Mouse (Mus musculus) MEL (cell line): ENCODE measurements at regions not wholly inside any gene's neighbourhood (a gene's known extent, or its start where the extent isn't known, plus 50 kb on each side); places are given as distances from the start of the nearest gene placed in this dataset.

ENCODE experiments used
- DNase-seq: peaks from one replicate; pipeline ENCODE4 v3.0.0; 2011; ENCODE audit warnings: low read depth, low spot score
- H3K27ac ChIP-seq: 2 replicates; pipeline ENCODE4 v1.5.1; 2012; ENCODE audit warnings: low read depth, mild to moderate bottlenecking, control low read depth, low read length, moderate library complexity; ENCODE audit not compliant: control insufficient read depth
- H3K27me3 ChIP-seq, 2 experiments: fragments of 150-350 bp in 1 of 2; sonication (generic) in 1 of 2; 2 replicates each; pipeline ENCODE4 v1.6.1; 2012; ENCODE audit warnings: low read length in 2 of 2, mild to moderate bottlenecking in 2 of 2, improper control_type of control experiment in 1 of 2, moderate library complexity in 1 of 2; ENCODE audit not compliant: insufficient read depth in 2 of 2, control insufficient read depth in 1 of 2
- H3K36me3 ChIP-seq, 2 experiments: 2 replicates each; pipeline ENCODE4 v1.6.1; 2012 to 2014; ENCODE audit warnings: low read length in 2 of 2, improper control_type of control experiment in 1 of 2, inconsistent platforms in 1 of 2, mild to moderate bottlenecking in 1 of 2; ENCODE audit not compliant: insufficient read depth in 2 of 2, control insufficient read depth in 1 of 2
- H3K4me1 ChIP-seq, 2 experiments: fragments of 150-350 bp in 1 of 2; sonication (generic) in 1 of 2; 2 replicates each; pipeline ENCODE4 v1.6.1; 2012; ENCODE audit warnings: low read length in 2 of 2, improper control_type of control experiment in 1 of 2, mild to moderate bottlenecking in 1 of 2; ENCODE audit not compliant: insufficient read depth in 2 of 2, control insufficient read depth in 1 of 2
- H3K4me3 ChIP-seq, 2 experiments: fragments of 150-350 bp in 1 of 2; sonication (generic) in 1 of 2; 2 replicates each; pipeline ENCODE4 v1.5.1; 2012; ENCODE audit warnings: low read depth in 2 of 2, low read length in 2 of 2, mild to moderate bottlenecking in 2 of 2, moderate library complexity in 2 of 2, control low read depth in 1 of 2, improper control_type of control experiment in 1 of 2; ENCODE audit not compliant: control insufficient read depth in 1 of 2, insufficient read depth in 1 of 2
- H3K79me2 ChIP-seq: 2 replicates; pipeline ENCODE4 v1.6.1; 2012; ENCODE audit warnings: mild to moderate bottlenecking, low read length, moderate library complexity; ENCODE audit not compliant: control insufficient read depth, poor library complexity, insufficient read depth
- H3K9ac ChIP-seq: 2 replicates; pipeline ENCODE4 v1.6.1; 2012; ENCODE audit warnings: low read depth, mild to moderate bottlenecking, control low read depth, low read length, moderate library complexity; ENCODE audit not compliant: control insufficient read depth, poor library complexity, severe bottlenecking
- H3K9me3 ChIP-seq: fragments of 150-350 bp; sonication (generic); replicated peaks from 2 replicates; pipeline ENCODE4 v1.6.1; 2012; ENCODE audit warnings: mild to moderate bottlenecking, low read length, improper control_type of control experiment, moderate library complexity; ENCODE audit not compliant: insufficient read depth
- CHD1 ChIP-seq: IDR thresholded peaks from 2 replicates; pipeline ENCODE4 v1.6.1; 2012; ENCODE audit warnings: low read depth, mild to moderate bottlenecking, inconsistent platforms, low read length, improper control_type of control experiment
- GATA1 ChIP-seq: IDR thresholded peaks from 2 replicates; pipeline ENCODE4 v1.6.1; 2011; ENCODE audit warnings: low read depth, low read length, improper control_type of control experiment
- JUND ChIP-seq: IDR thresholded peaks from 2 replicates; pipeline ENCODE4 v1.6.1; 2011; ENCODE audit warnings: low read depth, mild to moderate bottlenecking, improper control_type of control experiment, low read length
- MAFK ChIP-seq: IDR thresholded peaks from 2 replicates; pipeline ENCODE4 v1.6.1; 2011; ENCODE audit warnings: low read depth, mild to moderate bottlenecking, low read length, improper control_type of control experiment, borderline replicate concordance
- MAX ChIP-seq: IDR thresholded peaks from 2 replicates; pipeline ENCODE4 v1.6.1; 2011; ENCODE audit warnings: low read length, improper control_type of control experiment
- MAZ ChIP-seq: IDR thresholded peaks from 2 replicates; pipeline ENCODE4 v1.6.1; 2012; ENCODE audit warnings: low read depth, mild to moderate bottlenecking, inconsistent platforms, low read length, improper control_type of control experiment
- MYB ChIP-seq: IDR thresholded peaks from 2 replicates; pipeline ENCODE4 v1.6.1; 2011; ENCODE audit warnings: mild to moderate bottlenecking, low read depth, low read length, improper control_type of control experiment
- NELFE ChIP-seq: IDR thresholded peaks from 2 replicates; pipeline ENCODE4 v1.6.1; 2011; ENCODE audit warnings: low read depth, low read length, improper control_type of control experiment
- POLR2A ChIP-seq, 2 experiments: IDR thresholded peaks; 2 replicates each; pipeline ENCODE4 v1.6.1; 2011 to 2012; ENCODE audit warnings: low read length in 2 of 2, mild to moderate bottlenecking in 2 of 2, control low read depth in 1 of 2, improper control_type of control experiment in 1 of 2, low read depth in 1 of 2, moderate library complexity in 1 of 2; ENCODE audit not compliant: control insufficient read depth in 1 of 2, insufficient read depth in 1 of 2, poor library complexity in 1 of 2
- POLR2AphosphoS5 ChIP-seq: IDR thresholded peaks from 2 replicates; pipeline ENCODE4 v1.6.1; 2012; ENCODE audit warnings: low read depth, borderline replicate concordance, mild to moderate bottlenecking, inconsistent platforms, low read length, moderate library complexity, mixed read lengths
- RAD21 ChIP-seq: IDR thresholded peaks from 2 replicates; pipeline ENCODE4 v1.6.1; 2011; ENCODE audit warnings: mild to moderate bottlenecking, low read depth, low read length, improper control_type of control experiment
- RCOR1 ChIP-seq: IDR thresholded peaks from 2 replicates; pipeline ENCODE4 v1.6.1; 2012; ENCODE audit warnings: low read depth, mild to moderate bottlenecking, inconsistent platforms, low read length, improper control_type of control experiment
- SIN3A ChIP-seq: IDR thresholded peaks from 2 replicates; pipeline ENCODE4 v1.6.1; 2012; ENCODE audit warnings: low read length, improper control_type of control experiment, inconsistent platforms
- ZC3H11A ChIP-seq: IDR thresholded peaks from 2 replicates; pipeline ENCODE4 v1.6.1; 2012; ENCODE audit warnings: low read depth, mild to moderate bottlenecking, inconsistent platforms, low read length, improper control_type of control experiment
- ZMIZ1 ChIP-seq: IDR thresholded peaks from 2 replicates; pipeline ENCODE4 v1.6.1; 2012; ENCODE audit warnings: low read depth, mild to moderate bottlenecking, inconsistent platforms, low read length, improper control_type of control experiment, moderate library complexity

DNA sequence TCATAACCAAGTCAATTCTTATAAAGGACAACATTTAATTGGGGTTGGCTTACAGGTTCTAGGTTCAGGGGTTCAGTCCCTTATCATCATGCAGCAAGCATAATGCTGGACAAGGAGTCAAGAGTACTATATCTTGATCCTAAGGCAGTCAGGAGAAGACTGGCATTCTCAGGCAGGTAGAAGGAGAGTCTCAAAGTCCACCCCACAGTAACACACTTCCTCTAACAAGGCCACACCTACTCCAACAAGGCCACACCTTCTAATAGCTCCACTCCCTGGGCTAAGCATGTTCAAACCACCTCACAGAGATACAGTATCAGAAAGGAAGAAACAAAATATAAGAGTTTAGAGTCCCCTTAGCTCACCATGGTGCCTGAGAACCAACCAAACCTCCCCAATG lies 557.3 kb upstream of the Castor2 start:
- H3K9ac ChIP-seq, result no peak overlapping the region
- H3K36me3 ChIP-seq, result no peaks in the 10 kb centered on the region
- no peaks in the 10 kb centered on the region for H3K4me1 ChIP-seq
- H3K27me3 ChIP-seq, result no peaks in the 10 kb centered on the region
- H3K79me2 ChIP-seq, result no peaks in the 10 kb centered on the region
- no peaks in the 10 kb centered on the region for H3K9me3 ChIP-seq
- no peak overlapping the region for H3K27ac ChIP-seq
- H3K4me3 ChIP-seq, result no peak overlapping the region
- TF ChIP-seq ZMIZ1 (no peak), RCOR1 (no peak), MAFK (no peak), ZC3H11A (no peak), SIN3A (no peak), CHD1 (no peak)
- DNase-seq, result no peak

DNA sequence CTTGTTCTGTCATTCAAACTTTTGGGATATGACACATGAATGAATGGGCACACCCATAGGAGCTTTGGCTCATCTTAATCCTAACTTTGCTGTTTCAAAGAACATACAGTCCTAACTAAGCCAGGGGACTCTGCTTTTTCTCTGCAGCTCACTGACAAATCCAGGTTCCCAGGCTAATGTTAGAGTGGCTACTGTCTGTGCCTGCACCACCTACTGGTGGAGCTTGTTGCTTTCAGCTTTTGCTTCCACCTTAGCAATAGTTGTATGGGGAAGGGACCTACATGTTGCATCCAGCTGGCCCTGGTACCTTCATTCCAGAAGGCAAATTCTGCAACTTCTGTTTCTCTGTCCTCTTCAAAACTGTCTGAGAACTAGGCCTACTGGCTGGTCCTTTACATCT lies 566.8 kb upstream of the Castor2 start:
- Histone ChIP-seq H3K27me3 (no peaks in the 10 kb centered on the region), H3K9ac (no peak overlapping the region), H3K4me3 (no peak overlapping the region), H3K4me1 (no peaks in the 10 kb centered on the region), H3K79me2 (no peaks in the 10 kb centered on the region), H3K9me3 (no peaks in the 10 kb centered on the region), H3K27ac (no peak overlapping the region), H3K36me3 (no peaks in the 10 kb centered on the region)
- TF ChIP-seq ZC3H11A (no peak), RAD21 (no peak), GATA1 (no peak), ZMIZ1 (no peak), JUND (no peak), POLR2AphosphoS5 (no peak), POLR2A (IDR thresholded peaks at IDR 0.05; ENCODE audit: control insufficient read depth in 1 of 2, insufficient read depth in 1 of 2, low read depth in 1 of 2, low read length in 2 of 2, poor library complexity in 1 of 2) (no peak), MYB (no peak)
- DNase-seq, result no peak

DNA sequence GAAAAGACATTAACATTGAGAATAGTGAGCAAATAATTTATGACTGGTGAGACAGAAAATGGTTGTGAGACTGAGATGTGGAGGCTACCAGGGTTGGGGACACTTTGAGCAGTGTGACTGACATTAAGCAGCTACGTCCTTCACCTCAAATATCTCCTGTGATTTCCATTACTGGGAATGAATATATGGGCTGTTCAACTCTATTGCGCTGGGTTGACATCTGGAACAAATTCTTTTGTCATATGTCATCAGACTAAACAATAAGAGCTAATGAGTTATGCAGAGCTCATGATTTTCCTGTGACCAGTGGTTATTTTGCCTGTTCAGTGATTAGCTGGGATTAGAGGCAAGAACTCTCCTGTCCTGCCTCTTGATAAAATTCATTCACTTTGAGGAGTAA lies 593.9 kb upstream of the Castor2 start:
- no peak overlapping the region for H3K9ac ChIP-seq
- TF ChIP-seq NELFE, result no peak
- TF ChIP-seq JUND, result no peak
- TF ChIP-seq MAZ, result no peak
- no peak for TF ChIP-seq GATA1
- no peak for TF ChIP-seq MAX

More for the DNA sequence above, 593.9 kb upstream of the Castor2 start:
- Histone ChIP-seq H3K36me3 (no peaks in the 10 kb centered on the region), H3K27me3 (no peaks in the 10 kb centered on the region), H3K27ac (no peak overlapping the region), H3K4me1 (no peaks in the 10 kb centered on the region), H3K79me2 (no peaks in the 10 kb centered on the region), H3K4me3 (no peak overlapping the region), H3K9me3 (no peaks in the 10 kb centered on the region)
- no peak for DNase-seq
